Mouse (Mus musculus) kidney, adult 2 months (tissue): ENCODE data around the gene Csrp2.

Source experiments
- CTCF ChIP-seq: fragments of 200-500 bp; conservative IDR thresholded peaks from 2 replicates; pipeline ENCODE4 v1.5.1; 2011; ENCODE audit warnings: low read depth, mild to moderate bottlenecking, control low read depth, low read length, moderate library complexity, mixed read lengths; ENCODE audit not compliant: insufficient read depth, insufficient read length
- POLR2A ChIP-seq: fragments of 200-500 bp; IDR thresholded peaks from one replicate; pipeline ENCODE4 v1.6.1; 2011; ENCODE audit warnings: low read depth, low read length, control low read depth

DNA sequence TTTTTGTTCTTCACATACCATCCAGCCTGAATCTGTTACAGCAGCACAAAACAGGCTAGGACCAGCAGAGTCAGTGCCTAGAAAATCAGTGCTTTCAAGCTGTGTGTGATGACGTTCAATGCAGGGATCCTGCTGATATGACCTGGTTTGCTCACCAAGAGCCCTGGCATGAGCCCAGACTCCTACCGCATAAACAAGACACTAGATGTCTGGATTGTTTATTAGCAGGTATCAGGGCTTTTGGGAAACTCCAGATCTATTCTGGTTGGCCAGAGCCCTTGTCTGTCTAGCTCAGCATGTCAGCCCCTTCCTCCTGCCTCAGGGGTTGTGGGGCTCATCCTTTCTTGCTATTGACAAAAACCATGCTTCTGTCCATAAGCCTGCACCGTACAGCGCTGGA lies 10.2 kb downstream of the Csrp2 start:
- TF ChIP-seq CTCF (no peak), POLR2A (no peak)
